Mouse (Mus musculus) small intestine, adult 2 months (tissue): ENCODE measurements at regions not wholly inside any gene's neighbourhood (a gene's known extent, or its start where the extent isn't known, plus 50 kb on each side); places are given as distances from the start of the nearest gene placed in this dataset.

Experiments
- CTCF ChIP-seq: fragments of 200-500 bp; IDR thresholded peaks from 2 replicates; pipeline ENCODE4 v1.5.1; 2012; ENCODE audit warnings: low read depth, mild to moderate bottlenecking, control low read depth, inconsistent platforms, low read length, moderate library complexity, mixed read lengths; ENCODE audit not compliant: insufficient replicate concordance, insufficient read length; ENCODE audit errors: extremely low read depth
- POLR2A ChIP-seq: fragments of 200-500 bp; IDR thresholded peaks from 2 replicates; pipeline ENCODE4 v1.6.1; 2012; ENCODE audit warnings: low read depth, mild to moderate bottlenecking, control low read depth, inconsistent platforms, low read length, moderate library complexity

- TF ChIP-seq POLR2A (no peak), CTCF (no peak)
These were observed 182.7 kb upstream of the Mki67 start for GRCm38 (mm10) chr7:135898876-135899275.
